Mouse (Mus musculus): Measurements from ENCODE around the gene Tmem175.

DNA sequence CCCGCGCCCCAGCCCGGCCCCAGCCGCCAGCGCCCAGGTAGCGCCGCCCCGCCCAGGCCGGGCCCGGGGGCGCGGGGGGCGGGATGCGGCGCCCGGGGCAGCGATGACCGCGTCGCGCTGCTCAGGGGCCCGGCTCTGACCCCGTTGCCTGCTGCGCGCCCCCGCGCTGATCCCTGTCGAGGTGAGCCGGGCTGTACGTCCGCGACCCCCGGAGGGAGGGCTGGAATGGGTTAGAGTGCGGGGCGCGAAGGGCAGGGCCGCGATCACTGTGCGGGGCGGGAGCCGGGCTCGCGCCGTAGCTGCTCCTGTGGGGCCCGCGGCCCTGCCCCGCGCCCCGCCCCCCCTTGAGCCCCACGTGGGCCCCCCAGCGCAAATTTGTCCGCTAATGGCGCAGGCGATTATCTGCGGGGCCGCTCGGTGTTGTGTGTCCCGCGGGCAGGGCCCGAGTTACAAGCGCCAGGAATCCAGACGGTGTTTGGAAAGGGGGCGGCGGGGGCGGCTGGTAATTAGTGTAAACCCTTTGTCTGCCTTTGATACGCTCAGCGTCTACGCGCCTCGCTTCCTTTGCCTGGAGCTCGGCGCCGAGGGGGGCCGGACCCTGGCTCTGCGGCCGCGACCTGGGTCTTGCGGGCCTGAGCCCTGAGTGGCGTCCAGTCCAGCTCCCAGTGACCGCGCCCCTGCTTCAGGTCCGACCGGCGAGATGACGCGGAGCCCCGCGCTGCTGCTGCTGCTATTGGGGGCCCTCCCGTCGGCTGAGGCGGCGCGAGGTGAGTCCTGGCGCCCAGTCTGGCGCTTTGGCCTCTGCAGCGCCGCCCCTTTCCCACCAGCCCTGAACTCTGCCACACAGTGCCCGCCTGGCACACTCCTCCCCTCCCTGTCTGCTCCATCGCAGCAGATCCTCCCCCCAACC lies 65.0 kb downstream of the Tmem175 start:
- no peak for TF ChIP-seq CTCF (conservative IDR thresholded peaks at IDR 0.05; ENCODE audit: insufficient read depth, insufficient read length, low read depth, low read length)
- TF ChIP-seq POLR2A (IDR thresholded peaks at IDR 0.05; ENCODE audit: low read depth, low read length), result no peak
